Mouse (Mus musculus) induced T-regulatory cell, adult 2 months (primary cell): ENCODE measurements at regions not wholly inside any gene's neighbourhood (a gene's known extent, or its start where the extent isn't known, plus 50 kb on each side); places are given as distances from the start of the nearest gene placed in this dataset.

Source experiments
- DNase-seq: peaks from one replicate; pipeline ENCODE4 v3.0.0-alpha.2; 2012; ENCODE audit warnings: low read depth

- no peak for DNase-seq
These were observed 445.5 kb downstream of the Glrx3 start for GRCm38 (mm10) chr7:137882876-137883275.

- no peak for DNase-seq
These were observed 446.3 kb downstream of the Glrx3 start for GRCm38 (mm10) chr7:137883701-137884100.

GRCm38 (mm10) chr7:137885146-137885545 is 447.7 kb downstream of the Glrx3 start:
- DNase-seq: no peak

GRCm38 (mm10) chr7:137888731-137889130 is 451.3 kb downstream of the Glrx3 start:
- no peak for DNase-seq

- no peak for DNase-seq
These were observed 469.1 kb downstream of the Glrx3 start for GRCm38 (mm10) chr7:137906424-137907060.

- DNase-seq: no peak
These were observed 472.0 kb downstream of the Glrx3 start for GRCm38 (mm10) chr7:137909456-137909855.

- DNase-seq: no peak
These were observed 476.2 kb downstream of the Glrx3 start for GRCm38 (mm10) chr7:137913551-137914105.

- no peak for DNase-seq
These were observed 477.1 kb downstream of the Glrx3 start for GRCm38 (mm10) chr7:137914506-137914905.

GRCm38 (mm10) chr7:137916351-137916750 is 478.9 kb downstream of the Glrx3 start:
- DNase-seq: no peak

GRCm38 (mm10) chr7:137924464-137925167 is 472.9 kb downstream of the Tcerg1l start:
- DNase-seq: no peak

- no peak for DNase-seq
These were observed 471.9 kb downstream of the Tcerg1l start for GRCm38 (mm10) chr7:137925656-137926055.

GRCm38 (mm10) chr7:137927371-137927770 is 470.2 kb downstream of the Tcerg1l start:
- DNase-seq: no peak

GRCm38 (mm10) chr7:137930200-137930599 is 467.3 kb downstream of the Tcerg1l start:
- no peak for DNase-seq

GRCm38 (mm10) chr7:137935896-137936295 is 461.6 kb downstream of the Tcerg1l start:
- no peak for DNase-seq

- DNase-seq: no peak
These were observed 458.4 kb downstream of the Tcerg1l start for GRCm38 (mm10) chr7:137939116-137939515.

- DNase-seq: no peak
These were observed 457.4 kb downstream of the Tcerg1l start for GRCm38 (mm10) chr7:137940084-137940483.

- no peak for DNase-seq
These were observed 452.5 kb downstream of the Tcerg1l start for GRCm38 (mm10) chr7:137944991-137945390.

GRCm38 (mm10) chr7:137947424-137947823 is 450.1 kb downstream of the Tcerg1l start:
- DNase-seq: no peak

GRCm38 (mm10) chr7:137957354-137957753 is 440.2 kb downstream of the Tcerg1l start:
- DNase-seq: no peak

GRCm38 (mm10) chr7:137957848-137958247 is 439.7 kb downstream of the Tcerg1l start:
- no peak for DNase-seq

- no peak for DNase-seq
These were observed 433.9 kb downstream of the Tcerg1l start for GRCm38 (mm10) chr7:137963470-137964095.

- DNase-seq: no peak
These were observed 422.8 kb downstream of the Tcerg1l start for GRCm38 (mm10) chr7:137974705-137975104.

GRCm38 (mm10) chr7:137977527-137977926 is 420.0 kb downstream of the Tcerg1l start:
- no peak for DNase-seq
